Mouse (Mus musculus): Measurements from ENCODE around the gene Mob4. TPM values are rescaled to one million over a fixed set of nuclear protein-coding genes. Genes with fewer than 3 reads are reported as not detected.

The Mob4 gene
- polyA plus RNA-seq, 1 experiment, result 16.0 TPM

- Histone ChIP-seq H3K4me3 (ENCODE audit: insufficient read depth, low read depth, low read length) (peak overlapping the region; percentile 93), H3K36me3 (ENCODE audit: control insufficient read depth, insufficient read depth, low read length) (no peaks in the 10 kb centered on the region; the same call in 1 of the 2 replicates), H3K4me1 (ENCODE audit: control insufficient read depth, insufficient read depth, low read length) (peaks cover 2% of the 10 kb centered on the region; the same call in 1 of the 2 replicates), H3K27me3 (replicated peaks; ENCODE audit: control insufficient read depth, insufficient read depth, low read length) (no peaks in the 10 kb centered on the region), H3K27ac (ENCODE audit: insufficient read depth, low read depth, low read length) (peak overlapping the region; percentile 99)
- DNase-seq, result no peak
- TF ChIP-seq CTCF (conservative IDR thresholded peaks at IDR 0.05; ENCODE audit: insufficient read depth, insufficient read length, low read depth, low read length) (no peak), POLR2A (IDR thresholded peaks at IDR 0.05; ENCODE audit: low read depth, low read length) (no peak)
- 4% methylated on average over 16 of the region's 16 CpGs for WGBS
Measured at GRCm38 (mm10) chr1:55088611-55089497, 42.2 kb upstream of the Mob4 start.

GRCm38 (mm10) chr1:55089498-55090064 lies 41.5 kb upstream of the Mob4 start:
- Histone ChIP-seq H3K27ac (ENCODE audit: insufficient read depth, low read depth, low read length) (no peak overlapping the region; the same call in 1 of the 2 replicates), H3K27me3 (replicated peaks; ENCODE audit: control insufficient read depth, insufficient read depth, low read length) (no peaks in the 10 kb centered on the region), H3K4me3 (ENCODE audit: insufficient read depth, low read depth, low read length) (peak overlapping the region; percentile 15; the same call in 1 of the 2 replicates), H3K4me1 (ENCODE audit: control insufficient read depth, insufficient read depth, low read length) (peaks cover 2% of the 10 kb centered on the region; the same call in 1 of the 2 replicates), H3K36me3 (ENCODE audit: control insufficient read depth, insufficient read depth, low read length) (no peaks in the 10 kb centered on the region; the same call in 1 of the 2 replicates)
- TF ChIP-seq CTCF (conservative IDR thresholded peaks at IDR 0.05; ENCODE audit: insufficient read depth, insufficient read length, low read depth, low read length) (no peak), POLR2A (IDR thresholded peaks at IDR 0.05; ENCODE audit: low read depth, low read length) (no peak)
- WGBS, result 58% methylated on average over 5 of the region's 5 CpGs
- no peak for DNase-seq

- H3K36me3 ChIP-seq (ENCODE audit: control insufficient read depth, insufficient read depth, low read length), result no peaks in the 10 kb centered on the region
- no peak overlapping the region for H3K27ac ChIP-seq (ENCODE audit: insufficient read depth, low read depth, low read length)
- H3K27me3 ChIP-seq (replicated peaks; ENCODE audit: control insufficient read depth, insufficient read depth, low read length), result no peaks in the 10 kb centered on the region
- TF ChIP-seq POLR2A (IDR thresholded peaks at IDR 0.05; ENCODE audit: low read depth, low read length), result no peak
- TF ChIP-seq CTCF (conservative IDR thresholded peaks at IDR 0.05; ENCODE audit: insufficient read depth, insufficient read length, low read depth, low read length), result no peak
- DNase-seq, result no peak
- no peak overlapping the region for H3K4me3 ChIP-seq (ENCODE audit: insufficient read depth, low read depth, low read length)
- WGBS, result 79% methylated on average over 2 of the region's 2 CpGs
- H3K4me1 ChIP-seq (ENCODE audit: control insufficient read depth, insufficient read depth, low read length), result no peaks in the 10 kb centered on the region; the same call in 1 of the 2 replicates
Measured at GRCm38 (mm10) chr1:55092056-55092455, 39.0 kb upstream of the Mob4 start.

DNA sequence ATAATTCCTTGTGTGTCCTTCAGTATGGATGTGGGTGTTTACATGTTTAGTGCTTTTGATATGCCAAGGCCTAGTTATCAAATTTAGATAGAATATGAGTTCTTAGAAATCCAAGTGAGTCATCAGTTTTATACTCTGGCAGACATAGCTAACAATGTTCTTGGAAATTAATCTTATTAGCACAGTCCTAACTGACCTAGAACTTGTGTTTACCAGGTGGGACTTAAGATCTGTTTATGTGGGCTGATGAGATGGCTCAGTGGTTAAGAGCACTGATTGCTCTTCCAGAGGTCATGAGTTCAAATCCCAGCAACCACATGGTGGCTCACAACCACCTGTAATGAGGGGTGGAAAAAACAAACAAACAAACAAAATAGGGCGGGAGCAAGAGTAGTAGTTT lies 38.6 kb upstream of the Mob4 start:
- H3K27me3 ChIP-seq (replicated peaks; ENCODE audit: control insufficient read depth, insufficient read depth, low read length), result no peaks in the 10 kb centered on the region
- no peaks in the 10 kb centered on the region for H3K36me3 ChIP-seq (ENCODE audit: control insufficient read depth, insufficient read depth, low read length)
- H3K27ac ChIP-seq (ENCODE audit: insufficient read depth, low read depth, low read length), result no peak overlapping the region
- no peak for DNase-seq
- TF ChIP-seq CTCF (conservative IDR thresholded peaks at IDR 0.05; ENCODE audit: insufficient read depth, insufficient read length, low read depth, low read length) (no peak), POLR2A (IDR thresholded peaks at IDR 0.05; ENCODE audit: low read depth, low read length) (no peak)
- no peaks in the 10 kb centered on the region; the same call in 1 of the 2 replicates for H3K4me1 ChIP-seq (ENCODE audit: control insufficient read depth, insufficient read depth, low read length)
- H3K4me3 ChIP-seq (ENCODE audit: insufficient read depth, low read depth, low read length), result no peak overlapping the region
- WGBS, result 82% methylated on average over 1 of the region's 1 CpGs

- no peak for DNase-seq
- Histone ChIP-seq H3K4me1 (ENCODE audit: control insufficient read depth, insufficient read depth, low read length) (no peaks in the 10 kb centered on the region), H3K27me3 (replicated peaks; ENCODE audit: control insufficient read depth, insufficient read depth, low read length) (no peaks in the 10 kb centered on the region), H3K27ac (ENCODE audit: insufficient read depth, low read depth, low read length) (no peak overlapping the region), H3K36me3 (ENCODE audit: control insufficient read depth, insufficient read depth, low read length) (no peaks in the 10 kb centered on the region), H3K4me3 (ENCODE audit: insufficient read depth, low read depth, low read length) (no peak overlapping the region)
- 85% methylated on average over 9 of the region's 9 CpGs for WGBS
- no peak for TF ChIP-seq CTCF (conservative IDR thresholded peaks at IDR 0.05; ENCODE audit: insufficient read depth, insufficient read length, low read depth, low read length)
- TF ChIP-seq POLR2A (IDR thresholded peaks at IDR 0.05; ENCODE audit: low read depth, low read length), result no peak
Measured at GRCm38 (mm10) chr1:55106919-55107585, 24.0 kb upstream of the Mob4 start.

DNA sequence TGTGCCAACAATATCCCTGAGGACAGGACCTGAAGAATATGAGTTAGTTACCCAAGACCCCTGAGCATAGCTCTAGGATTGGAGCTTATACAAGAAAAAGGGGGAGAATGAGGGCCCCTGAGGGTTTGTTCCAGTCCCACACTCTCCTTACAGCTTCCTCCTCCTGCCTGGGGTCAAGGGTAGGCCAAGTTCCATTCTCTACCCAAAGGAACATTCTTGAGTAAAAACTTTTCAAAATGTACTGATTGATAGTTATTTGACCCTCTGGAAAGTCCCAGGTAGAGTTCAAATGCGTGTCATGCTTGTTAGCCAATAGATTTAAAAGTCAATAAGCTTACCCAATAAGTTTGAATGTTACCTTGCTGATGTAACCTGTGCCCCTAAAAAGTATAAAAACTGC lies 23.4 kb upstream of the Mob4 start:
- no peaks in the 10 kb centered on the region for H3K36me3 ChIP-seq (ENCODE audit: control insufficient read depth, insufficient read depth, low read length)
- no peaks in the 10 kb centered on the region; the same call in 1 of the 2 replicates for H3K27me3 ChIP-seq (replicated peaks; ENCODE audit: control insufficient read depth, insufficient read depth, low read length)
- 81% methylated on average over 1 of the region's 1 CpGs for WGBS
- H3K27ac ChIP-seq (ENCODE audit: insufficient read depth, low read depth, low read length), result no peak overlapping the region
- DNase-seq, result no peak
- no peak overlapping the region for H3K4me3 ChIP-seq (ENCODE audit: insufficient read depth, low read depth, low read length)
- no peaks in the 10 kb centered on the region for H3K4me1 ChIP-seq (ENCODE audit: control insufficient read depth, insufficient read depth, low read length)
- TF ChIP-seq POLR2A (IDR thresholded peaks at IDR 0.05; ENCODE audit: low read depth, low read length) (no peak), CTCF (conservative IDR thresholded peaks at IDR 0.05; ENCODE audit: insufficient read depth, insufficient read length, low read depth, low read length) (no peak)

Data from kidney, adult 2 months (tissue).